Mouse (Mus musculus) midbrain, embryonic 13.5 days (tissue): ENCODE data around the gene Srp54c. TPM values are rescaled to one million over a fixed set of nuclear protein-coding genes. Genes with fewer than 3 reads are reported as not detected.

Source experiments
- polyA plus RNA-seq: library from polyadenylated mRNA; unstranded; fragments of >200 nt; fragmentation: Nextera tagmentation; extraction: Ambion mirVana; gene quantifications from 2 replicates; pipeline ENCODE4 v1.2.1, GENCODE M21; 2015

Gene Srp54c
- polyA plus RNA-seq, 1 experiment from 2014 or later = 70.8 TPM

Other genes with a start within 250 kb of the Srp54c start
- gene Gm20403, start 243.6 kb upstream of the Srp54c start, polyA plus RNA-seq = not detected in 2 replicates
- gene Baz1a, start 215.8 kb upstream of the Srp54c start, polyA plus RNA-seq = 16.0 and 21.8 TPM in 2 replicates
- gene 2700097O09Rik, start 150.1 kb upstream of the Srp54c start, polyA plus RNA-seq = 36.4 and 37.4 TPM in 2 replicates
- 171 and 195 TPM in 2 replicates for gene Srp54a, start 149.9 kb upstream of the Srp54c start, polyA plus RNA-seq
- gene Fam177a, start 105.7 kb upstream of the Srp54c start, polyA plus RNA-seq = 33.4 and 34.2 TPM in 2 replicates
- gene Srp54b, start 75.1 kb upstream of the Srp54c start, polyA plus RNA-seq = 63.1 and 67.1 TPM in 2 replicates
- gene 1700047I17Rik2, start 30.6 kb upstream of the Srp54c start, polyA plus RNA-seq = 0.35 TPM in 1 of 2 replicates, not detected in the other
- gene 1110008L16Rik, start 69.4 kb downstream of the Srp54c start, polyA plus RNA-seq = 9.2 and 11.6 TPM in 2 replicates
- 26.9 and 29.6 TPM in 2 replicates for gene Ppp2r3c, start 72.8 kb downstream of the Srp54c start, polyA plus RNA-seq
- gene Psma6, start 154.1 kb downstream of the Srp54c start, polyA plus RNA-seq = 464 and 465 TPM in 2 replicates